Mouse (Mus musculus): ENCODE measurements at regions not wholly inside any gene's neighbourhood (a gene's known extent, or its start where the extent isn't known, plus 50 kb on each side); places are given as distances from the start of the nearest gene placed in this dataset.

- Histone ChIP-seq H3K4me1 (no peaks in the 10 kb centered on the region), H3K9me3 (no peaks in the 10 kb centered on the region), H3K9ac (no peak overlapping the region), H3K36me3 (no peaks in the 10 kb centered on the region), H3K4me2 (replicated peaks) (no peak overlapping the region), H3K27ac (no peak overlapping the region), H3K4me3 (no peak overlapping the region), H3K27me3 (no peaks in the 10 kb centered on the region)
- 67% methylated on average over 5 of the region's 5 CpGs for WGBS
- no peak for ATAC-seq (ENCODE audit: insufficient number of reproducible peaks, insufficient read depth, low FRiP score, low TSS enrichment)
Measured at GRCm38 (mm10) chr14:24731872-24732525, 245.1 kb downstream of the Rps24 start.

GRCm38 (mm10) chr14:24733326-24733725 is 246.4 kb downstream of the Rps24 start:
- no peak overlapping the region for H3K9ac ChIP-seq
- no peaks in the 10 kb centered on the region for H3K27me3 ChIP-seq
- WGBS = 81% methylated on average over 7 of the region's 7 CpGs
- H3K9me3 ChIP-seq = no peaks in the 10 kb centered on the region
- no peak for ATAC-seq (ENCODE audit: insufficient number of reproducible peaks, insufficient read depth, low FRiP score, low TSS enrichment)
- H3K4me3 ChIP-seq = no peak overlapping the region
- H3K4me1 ChIP-seq = no peaks in the 10 kb centered on the region
- no peak overlapping the region for H3K4me2 ChIP-seq (replicated peaks)
- no peak overlapping the region for H3K27ac ChIP-seq
- no peaks in the 10 kb centered on the region for H3K36me3 ChIP-seq

- H3K27me3 ChIP-seq = no peaks in the 10 kb centered on the region
- H3K4me1 ChIP-seq = no peaks in the 10 kb centered on the region
- H3K4me2 ChIP-seq (replicated peaks) = no peak overlapping the region
- no peak overlapping the region for H3K9ac ChIP-seq
- no peak for ATAC-seq (ENCODE audit: insufficient number of reproducible peaks, insufficient read depth, low FRiP score, low TSS enrichment)
- H3K27ac ChIP-seq = no peak overlapping the region
- no peak overlapping the region for H3K4me3 ChIP-seq
- H3K36me3 ChIP-seq = no peaks in the 10 kb centered on the region
- no peaks in the 10 kb centered on the region for H3K9me3 ChIP-seq
Measured at GRCm38 (mm10) chr14:24738869-24739268, 251.9 kb downstream of the Rps24 start.

- 71% methylated on average over 2 of the region's 2 CpGs for WGBS
- no peaks in the 10 kb centered on the region for H3K36me3 ChIP-seq
- no peak overlapping the region for H3K27ac ChIP-seq
- H3K9me3 ChIP-seq = no peaks in the 10 kb centered on the region
- no peak overlapping the region for H3K4me3 ChIP-seq
- no peak overlapping the region for H3K9ac ChIP-seq
- no peaks in the 10 kb centered on the region for H3K27me3 ChIP-seq
- H3K4me1 ChIP-seq = peaks cover 13% of the 10 kb centered on the region
- ATAC-seq (ENCODE audit: insufficient number of reproducible peaks, insufficient read depth, low FRiP score, low TSS enrichment) = no peak
- H3K4me2 ChIP-seq (replicated peaks) = no peak overlapping the region
Measured at GRCm38 (mm10) chr14:24744451-24744850, 257.5 kb downstream of the Rps24 start.

- H3K4me1 ChIP-seq = peaks cover 13% of the 10 kb centered on the region
- H3K9ac ChIP-seq = no peak overlapping the region
- no peak overlapping the region for H3K4me2 ChIP-seq (replicated peaks)
- ATAC-seq (ENCODE audit: insufficient number of reproducible peaks, insufficient read depth, low FRiP score, low TSS enrichment) = no peak
- no peaks in the 10 kb centered on the region for H3K9me3 ChIP-seq
- no peaks in the 10 kb centered on the region for H3K36me3 ChIP-seq
- no peaks in the 10 kb centered on the region for H3K27me3 ChIP-seq
- no peak overlapping the region for H3K27ac ChIP-seq
- H3K4me3 ChIP-seq = no peak overlapping the region
- 41% methylated on average over 3 of the region's 3 CpGs for WGBS
Measured at GRCm38 (mm10) chr14:24745730-24746129, 258.8 kb downstream of the Rps24 start.

- no peak for ATAC-seq (ENCODE audit: insufficient number of reproducible peaks, insufficient read depth, low FRiP score, low TSS enrichment)
- WGBS = 32% methylated on average over 4 of the region's 4 CpGs
- Histone ChIP-seq H3K4me3 (no peak overlapping the region), H3K27me3 (no peaks in the 10 kb centered on the region), H3K36me3 (no peaks in the 10 kb centered on the region), H3K4me1 (peaks cover 13% of the 10 kb centered on the region), H3K9me3 (no peaks in the 10 kb centered on the region), H3K4me2 (replicated peaks) (no peak overlapping the region), H3K9ac (no peak overlapping the region), H3K27ac (no peak overlapping the region)
Measured at GRCm38 (mm10) chr14:24747471-24747795, 260.5 kb downstream of the Rps24 start.

- no peak overlapping the region for H3K4me3 ChIP-seq
- 44% methylated on average over 7 of the region's 7 CpGs for WGBS
- H3K4me2 ChIP-seq (replicated peaks) = no peak overlapping the region
- no peak overlapping the region for H3K9ac ChIP-seq
- 0 out of 2 replicates have a peak overlapping the region, but pooled peaks have one; percentile 46 for H3K27ac ChIP-seq
- H3K36me3 ChIP-seq = no peaks in the 10 kb centered on the region
- ATAC-seq (ENCODE audit: insufficient number of reproducible peaks, insufficient read depth, low FRiP score, low TSS enrichment) = no peak; the same call in 1 of the 2 replicates
- H3K27me3 ChIP-seq = no peaks in the 10 kb centered on the region
- H3K9me3 ChIP-seq = no peaks in the 10 kb centered on the region
- H3K4me1 ChIP-seq = peaks cover 13% of the 10 kb centered on the region
Measured at GRCm38 (mm10) chr14:24747796-24748496, 261.0 kb downstream of the Rps24 start.

- H3K4me1 ChIP-seq = peaks cover 13% of the 10 kb centered on the region
- no peak overlapping the region for H3K4me3 ChIP-seq
- no peak overlapping the region for H3K9ac ChIP-seq
- H3K27ac ChIP-seq = 0 out of 2 replicates have a peak overlapping the region, but pooled peaks have one; percentile 46
- H3K27me3 ChIP-seq = no peaks in the 10 kb centered on the region
- H3K4me2 ChIP-seq (replicated peaks) = no peak overlapping the region
- no peaks in the 10 kb centered on the region for H3K36me3 ChIP-seq
- ATAC-seq (ENCODE audit: insufficient number of reproducible peaks, insufficient read depth, low FRiP score, low TSS enrichment) = no peak
- WGBS = 95% methylated on average over 2 of the region's 2 CpGs
- H3K9me3 ChIP-seq = no peaks in the 10 kb centered on the region
Measured at GRCm38 (mm10) chr14:24748497-24748862, 261.6 kb downstream of the Rps24 start.

GRCm38 (mm10) chr14:24749313-24749712 is 262.4 kb downstream of the Rps24 start:
- no peak overlapping the region for H3K27ac ChIP-seq
- H3K4me3 ChIP-seq = no peak overlapping the region
- H3K27me3 ChIP-seq = no peaks in the 10 kb centered on the region
- H3K36me3 ChIP-seq = no peaks in the 10 kb centered on the region
- peaks cover 13% of the 10 kb centered on the region for H3K4me1 ChIP-seq
- no peak for ATAC-seq (ENCODE audit: insufficient number of reproducible peaks, insufficient read depth, low FRiP score, low TSS enrichment)
- WGBS = 78% methylated on average over 9 of the region's 9 CpGs
- no peak overlapping the region for H3K9ac ChIP-seq
- H3K4me2 ChIP-seq (replicated peaks) = no peak overlapping the region
- no peaks in the 10 kb centered on the region for H3K9me3 ChIP-seq

- no peak for ATAC-seq (ENCODE audit: insufficient number of reproducible peaks, insufficient read depth, low FRiP score, low TSS enrichment)
- H3K27me3 ChIP-seq = no peaks in the 10 kb centered on the region
- H3K36me3 ChIP-seq = no peaks in the 10 kb centered on the region
- no peak overlapping the region for H3K4me2 ChIP-seq (replicated peaks)
- H3K9me3 ChIP-seq = no peaks in the 10 kb centered on the region
- H3K4me1 ChIP-seq = peaks cover 13% of the 10 kb centered on the region
- no peak overlapping the region for H3K4me3 ChIP-seq
- WGBS = 93% methylated on average over 8 of the region's 8 CpGs
- no peak overlapping the region for H3K27ac ChIP-seq
- H3K9ac ChIP-seq = no peak overlapping the region
Measured at GRCm38 (mm10) chr14:24751227-24751626, 264.3 kb downstream of the Rps24 start.

- no peaks in the 10 kb centered on the region for H3K9me3 ChIP-seq
- 53% methylated on average over 1 of the region's 1 CpGs for WGBS
- H3K36me3 ChIP-seq = no peaks in the 10 kb centered on the region
- ATAC-seq (ENCODE audit: insufficient number of reproducible peaks, insufficient read depth, low FRiP score, low TSS enrichment) = no peak
- no peak overlapping the region for H3K4me2 ChIP-seq (replicated peaks)
- no peak overlapping the region for H3K27ac ChIP-seq
- H3K4me3 ChIP-seq = no peak overlapping the region
- no peaks in the 10 kb centered on the region for H3K27me3 ChIP-seq
- no peak overlapping the region for H3K9ac ChIP-seq
- H3K4me1 ChIP-seq = peaks cover 7% of the 10 kb centered on the region; the same call in 1 of the 2 replicates
Measured at GRCm38 (mm10) chr14:24754753-24755152, 267.8 kb downstream of the Rps24 start.

- no peak for ATAC-seq (ENCODE audit: insufficient number of reproducible peaks, insufficient read depth, low FRiP score, low TSS enrichment)
- H3K4me3 ChIP-seq = no peak overlapping the region
- H3K4me1 ChIP-seq = peaks cover 7% of the 10 kb centered on the region; the same call in 1 of the 2 replicates
- H3K27ac ChIP-seq = no peak overlapping the region
- no peaks in the 10 kb centered on the region for H3K36me3 ChIP-seq
- no peaks in the 10 kb centered on the region for H3K27me3 ChIP-seq
- WGBS = 88% methylated on average over 12 of the region's 12 CpGs
- H3K4me2 ChIP-seq (replicated peaks) = no peak overlapping the region
- H3K9me3 ChIP-seq = no peaks in the 10 kb centered on the region
- no peak overlapping the region for H3K9ac ChIP-seq
Measured at GRCm38 (mm10) chr14:24755426-24756117, 268.6 kb downstream of the Rps24 start.

All from embryonic facial prominence, embryonic 12.5 days (tissue).